Mouse (Mus musculus) frontal cortex, postnatal 25 days (tissue): ENCODE measurements around the gene Klhl13.

Source experiments
- DNase-seq, 2 experiments: peaks; one replicate each; pipeline ENCODE4 v3.0.0; 2022; ENCODE audit warnings: low spot score in 2 of 2

Gene Klhl13

GRCm38 (mm10) chrX:23364514-23365381 lies at the start of gene Klhl13:
Gene Klhl13 (minus strand): TSS chrX:23365082.
- DNase-seq = peak; percentile 4 to 9

GRCm38 (mm10) chrX:23409296-23410149 lies 44.6 kb upstream of the Klhl13 start:
- DNase-seq = no peak

- no peak for DNase-seq
Measured at GRCm38 (mm10) chrX:23388716-23389115, 23.8 kb upstream of the Klhl13 start.

- no peak for DNase-seq
Measured at GRCm38 (mm10) chrX:23363441-23363840, 1.4 kb downstream of the Klhl13 start.

GRCm38 (mm10) chrX:23360446-23360845 lies 4.4 kb downstream of the Klhl13 start:
- no peak for DNase-seq

GRCm38 (mm10) chrX:23350083-23350482 lies 14.8 kb downstream of the Klhl13 start:
- no peak for DNase-seq

- DNase-seq = no peak
Measured at GRCm38 (mm10) chrX:23328116-23328515, 36.8 kb downstream of the Klhl13 start.

- no peak for DNase-seq
Measured at GRCm38 (mm10) chrX:23318857-23319256, 46.0 kb downstream of the Klhl13 start.

GRCm38 (mm10) chrX:23295952-23296598 lies 68.8 kb downstream of the Klhl13 start:
- peak; percentile 42 to 49 for DNase-seq

- DNase-seq = no peak
Measured at GRCm38 (mm10) chrX:23285442-23285817, 79.5 kb downstream of the Klhl13 start.

- no peak for DNase-seq
Measured at GRCm38 (mm10) chrX:23284530-23285441, 80.1 kb downstream of the Klhl13 start.

GRCm38 (mm10) chrX:23267601-23268000 lies 97.3 kb downstream of the Klhl13 start:
- no peak for DNase-seq

GRCm38 (mm10) chrX:23248752-23249151 lies 116.1 kb downstream of the Klhl13 start:
- DNase-seq = no peak
